Mouse (Mus musculus): ENCODE measurements around the gene Smg6. TPM values are rescaled to one million over a fixed set of nuclear protein-coding genes. Genes with fewer than 3 reads are reported as not detected.
A peak's percentile ranks its signal among the peaks of the same experiment; 100 is the strongest.

Smg6 gene
- polyA plus RNA-seq, 1 experiment from 2014 or later, result 20.7 TPM

GRCm38 (mm10) chr11:75051712-75052550, 126.3 kb downstream of the Smg6 start:
- ATAC-seq (ENCODE audit: low FRiP score) (no peak), DNase-seq (ENCODE audit: low spot score) (peak; percentile 30)
- H3K9ac ChIP-seq (ENCODE audit: low read depth, low read length), result no peak overlapping the region
- H3K36me3 ChIP-seq (ENCODE audit: control insufficient read depth, insufficient read depth, low read length), result no peaks in the 10 kb centered on the region
- H3K27ac ChIP-seq (ENCODE audit: low read depth, low read length), result no peak overlapping the region; the same call in 1 of the 2 replicates
- H3K27me3 ChIP-seq (ENCODE audit: control insufficient read depth, insufficient read depth, low read length), result no peaks in the 10 kb centered on the region
- no peaks in the 10 kb centered on the region; the same call in 1 of the 2 replicates for H3K4me1 ChIP-seq (replicated peaks; ENCODE audit: control insufficient read depth, insufficient read depth, low read length)
- 62% methylated on average over 13 of the region's 13 CpGs for WGBS
- H3K4me2 ChIP-seq (replicated peaks; ENCODE audit: low read depth, low read length), result no peak overlapping the region
- no peaks in the 10 kb centered on the region for H3K9me3 ChIP-seq (ENCODE audit: control insufficient read depth, low read length)
- H3K4me3 ChIP-seq (ENCODE audit: low read depth, low read length), result no peak overlapping the region

GRCm38 (mm10) chr11:75053020-75053419, 127.4 kb downstream of the Smg6 start:
- ATAC-seq (ENCODE audit: low FRiP score) (no peak), DNase-seq (ENCODE audit: low spot score) (no peak)
- Histone ChIP-seq H3K27me3 (ENCODE audit: control insufficient read depth, insufficient read depth, low read length) (no peaks in the 10 kb centered on the region), H3K9me3 (ENCODE audit: control insufficient read depth, low read length) (no peaks in the 10 kb centered on the region), H3K4me1 (replicated peaks; ENCODE audit: control insufficient read depth, insufficient read depth, low read length) (no peaks in the 10 kb centered on the region; the same call in 1 of the 2 replicates), H3K27ac (ENCODE audit: low read depth, low read length) (no peak overlapping the region), H3K36me3 (ENCODE audit: control insufficient read depth, insufficient read depth, low read length) (no peaks in the 10 kb centered on the region), H3K9ac (ENCODE audit: low read depth, low read length) (no peak overlapping the region), H3K4me2 (replicated peaks; ENCODE audit: low read depth, low read length) (no peak overlapping the region), H3K4me3 (ENCODE audit: low read depth, low read length) (no peak overlapping the region)
- WGBS, result 88% methylated on average over 2 of the region's 2 CpGs

- no peak overlapping the region for H3K27ac ChIP-seq (ENCODE audit: low read depth, low read length)
- WGBS, result 65% methylated on average over 7 of the region's 7 CpGs
- H3K9ac ChIP-seq (ENCODE audit: low read depth, low read length), result no peak overlapping the region
- DNase-seq (ENCODE audit: low spot score), result no peak
- no peak for ATAC-seq (ENCODE audit: low FRiP score)
- no peaks in the 10 kb centered on the region; the same call in 1 of the 2 replicates for H3K4me1 ChIP-seq (replicated peaks; ENCODE audit: control insufficient read depth, insufficient read depth, low read length)
- H3K4me2 ChIP-seq (replicated peaks; ENCODE audit: low read depth, low read length), result no peak overlapping the region
- no peaks in the 10 kb centered on the region for H3K36me3 ChIP-seq (ENCODE audit: control insufficient read depth, insufficient read depth, low read length)
- H3K9me3 ChIP-seq (ENCODE audit: control insufficient read depth, low read length), result no peaks in the 10 kb centered on the region
- H3K4me3 ChIP-seq (ENCODE audit: low read depth, low read length), result no peak overlapping the region
- no peaks in the 10 kb centered on the region for H3K27me3 ChIP-seq (ENCODE audit: control insufficient read depth, insufficient read depth, low read length)
These were observed 128.1 kb downstream of the Smg6 start for GRCm38 (mm10) chr11:75053722-75054121.

- 66% methylated on average over 5 of the region's 5 CpGs for WGBS
- Histone ChIP-seq H3K9ac (ENCODE audit: low read depth, low read length) (no peak overlapping the region), H3K9me3 (ENCODE audit: control insufficient read depth, low read length) (no peaks in the 10 kb centered on the region), H3K27me3 (ENCODE audit: control insufficient read depth, insufficient read depth, low read length) (no peaks in the 10 kb centered on the region), H3K4me2 (replicated peaks; ENCODE audit: low read depth, low read length) (no peak overlapping the region), H3K27ac (ENCODE audit: low read depth, low read length) (no peak overlapping the region), H3K36me3 (ENCODE audit: control insufficient read depth, insufficient read depth, low read length) (no peaks in the 10 kb centered on the region), H3K4me1 (replicated peaks; ENCODE audit: control insufficient read depth, insufficient read depth, low read length) (no peaks in the 10 kb centered on the region; the same call in 1 of the 2 replicates), H3K4me3 (ENCODE audit: low read depth, low read length) (no peak overlapping the region)
- no peak for ATAC-seq (ENCODE audit: low FRiP score)
- DNase-seq (ENCODE audit: low spot score), result no peak
These were observed 128.7 kb downstream of the Smg6 start for GRCm38 (mm10) chr11:75054184-75054877.

- Histone ChIP-seq H3K4me1 (replicated peaks; ENCODE audit: control insufficient read depth, insufficient read depth, low read length) (no peaks in the 10 kb centered on the region; the same call in 1 of the 2 replicates), H3K9me3 (ENCODE audit: control insufficient read depth, low read length) (no peaks in the 10 kb centered on the region), H3K4me2 (replicated peaks; ENCODE audit: low read depth, low read length) (no peak overlapping the region), H3K4me3 (ENCODE audit: low read depth, low read length) (no peak overlapping the region), H3K36me3 (ENCODE audit: control insufficient read depth, insufficient read depth, low read length) (no peaks in the 10 kb centered on the region), H3K9ac (ENCODE audit: low read depth, low read length) (no peak overlapping the region), H3K27ac (ENCODE audit: low read depth, low read length) (no peak overlapping the region), H3K27me3 (ENCODE audit: control insufficient read depth, insufficient read depth, low read length) (no peaks in the 10 kb centered on the region)
- no peak for ATAC-seq (ENCODE audit: low FRiP score)
- 92% methylated on average over 3 of the region's 3 CpGs for WGBS
- no peak for DNase-seq (ENCODE audit: low spot score)
These were observed 129.2 kb downstream of the Smg6 start for GRCm38 (mm10) chr11:75054878-75055214.

GRCm38 (mm10) chr11:75062650-75063049, 137.0 kb downstream of the Smg6 start:
- WGBS, result 95% methylated on average over 6 of the region's 6 CpGs
- H3K9me3 ChIP-seq (ENCODE audit: control insufficient read depth, low read length), result no peaks in the 10 kb centered on the region
- H3K4me3 ChIP-seq (ENCODE audit: low read depth, low read length), result no peak overlapping the region
- ATAC-seq (ENCODE audit: low FRiP score) (no peak), DNase-seq (ENCODE audit: low spot score) (no peak)
- no peaks in the 10 kb centered on the region for H3K4me1 ChIP-seq (replicated peaks; ENCODE audit: control insufficient read depth, insufficient read depth, low read length)
- H3K27me3 ChIP-seq (ENCODE audit: control insufficient read depth, insufficient read depth, low read length), result no peaks in the 10 kb centered on the region
- H3K9ac ChIP-seq (ENCODE audit: low read depth, low read length), result no peak overlapping the region
- no peaks in the 10 kb centered on the region for H3K36me3 ChIP-seq (ENCODE audit: control insufficient read depth, insufficient read depth, low read length)
- H3K27ac ChIP-seq (ENCODE audit: low read depth, low read length), result no peak overlapping the region
- H3K4me2 ChIP-seq (replicated peaks; ENCODE audit: low read depth, low read length), result no peak overlapping the region

GRCm38 (mm10) chr11:75064266-75064665, 138.6 kb downstream of the Smg6 start:
- 96% methylated on average over 1 of the region's 1 CpGs for WGBS
- Histone ChIP-seq H3K36me3 (ENCODE audit: control insufficient read depth, insufficient read depth, low read length) (no peaks in the 10 kb centered on the region), H3K9me3 (ENCODE audit: control insufficient read depth, low read length) (no peaks in the 10 kb centered on the region), H3K27ac (ENCODE audit: low read depth, low read length) (no peak overlapping the region), H3K4me1 (replicated peaks; ENCODE audit: control insufficient read depth, insufficient read depth, low read length) (no peaks in the 10 kb centered on the region), H3K27me3 (ENCODE audit: control insufficient read depth, insufficient read depth, low read length) (no peaks in the 10 kb centered on the region), H3K9ac (ENCODE audit: low read depth, low read length) (no peak overlapping the region), H3K4me2 (replicated peaks; ENCODE audit: low read depth, low read length) (no peak overlapping the region), H3K4me3 (ENCODE audit: low read depth, low read length) (no peak overlapping the region)
- no peak for DNase-seq (ENCODE audit: low spot score)
- no peak for ATAC-seq (ENCODE audit: low FRiP score)

GRCm38 (mm10) chr11:75071352-75071751, 145.7 kb downstream of the Smg6 start:
- H3K9ac ChIP-seq (ENCODE audit: low read depth, low read length), result no peak overlapping the region
- no peaks in the 10 kb centered on the region for H3K9me3 ChIP-seq (ENCODE audit: control insufficient read depth, low read length)
- ATAC-seq (ENCODE audit: low FRiP score) (no peak), DNase-seq (ENCODE audit: low spot score) (no peak)
- H3K4me1 ChIP-seq (replicated peaks; ENCODE audit: control insufficient read depth, insufficient read depth, low read length), result no peaks in the 10 kb centered on the region
- no peaks in the 10 kb centered on the region for H3K27me3 ChIP-seq (ENCODE audit: control insufficient read depth, insufficient read depth, low read length)
- H3K27ac ChIP-seq (ENCODE audit: low read depth, low read length), result no peak overlapping the region
- 90% methylated on average over 3 of the region's 3 CpGs for WGBS
- H3K36me3 ChIP-seq (ENCODE audit: control insufficient read depth, insufficient read depth, low read length), result no peaks in the 10 kb centered on the region
- H3K4me3 ChIP-seq (ENCODE audit: low read depth, low read length), result no peak overlapping the region
- H3K4me2 ChIP-seq (replicated peaks; ENCODE audit: low read depth, low read length), result no peak overlapping the region

Data from hindbrain, embryonic 11.5 days (tissue).